Mouse (Mus musculus): Measurements from ENCODE around the gene Acly.

Gene Acly

DNA sequence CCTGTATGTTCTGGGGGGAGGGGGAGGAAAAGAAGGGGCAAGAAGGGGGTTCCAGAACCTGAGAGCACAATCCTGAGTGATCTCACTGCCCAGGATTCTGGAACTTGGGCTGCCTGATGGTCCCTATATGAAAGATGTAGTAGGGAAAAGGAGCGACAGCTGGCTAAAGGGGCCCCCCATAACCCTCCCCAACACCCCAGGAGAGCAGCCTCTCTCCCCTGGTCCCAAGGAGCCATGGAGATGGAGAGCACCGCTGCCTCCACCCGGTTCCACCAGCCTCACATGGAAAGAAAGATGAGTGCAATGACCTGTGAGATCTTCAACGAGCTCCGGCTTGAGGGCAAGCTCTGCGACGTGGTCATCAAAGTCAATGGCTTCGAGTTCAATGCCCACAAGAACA, 86.0 kb downstream of the Acly start, which contains the start of the genes Nt5c3b and Klhl10:
Gene Nt5c3b, minus strand, starts transcription at position 12 of the 400 bp plus-strand sequence.
Gene Klhl10, plus strand, starts transcription at position 121 of the 400 bp plus-strand sequence.
- no peak for DNase-seq (ENCODE audit: extremely low read depth, low read depth)

GRCm38 (mm10) chr11:100440691-100441522, 86.9 kb downstream of the Acly start:
- peak; percentile 30 for DNase-seq (ENCODE audit: extremely low read depth, low read depth)

- DNase-seq (ENCODE audit: extremely low read depth, low read depth): no peak
Observed at GRCm38 (mm10) chr11:100437901-100438300, 89.9 kb downstream of the Acly start.

DNA sequence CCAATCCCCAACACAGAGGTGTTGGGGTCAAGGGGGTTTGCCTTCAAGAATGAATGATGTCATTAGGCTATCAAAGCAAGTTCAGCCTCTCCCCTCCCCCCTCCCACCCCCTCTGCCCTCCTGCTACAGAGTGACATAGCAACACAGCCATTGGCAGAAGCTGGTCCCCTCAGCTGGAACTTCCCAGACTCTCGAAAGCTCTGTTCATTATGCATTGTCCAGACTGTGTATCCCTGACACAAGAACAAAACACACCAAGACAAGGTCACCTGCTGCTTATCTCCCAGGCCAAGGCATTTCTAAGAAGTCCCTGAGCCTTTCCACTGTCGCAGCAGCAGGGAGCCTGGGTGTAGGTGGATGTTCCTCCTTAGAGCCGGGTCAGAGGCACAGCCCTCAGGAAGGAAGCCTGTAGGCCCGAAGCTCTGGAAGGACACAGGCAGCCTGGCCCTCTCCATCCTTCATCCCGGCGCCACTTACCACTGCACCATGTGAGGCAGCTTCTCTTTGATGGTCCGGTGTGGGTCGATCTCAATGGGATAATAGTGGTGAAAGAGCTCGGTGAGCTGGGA, 92.0 kb downstream of the Acly start:
- no peak for DNase-seq (ENCODE audit: extremely low read depth, low read depth)

DNA sequence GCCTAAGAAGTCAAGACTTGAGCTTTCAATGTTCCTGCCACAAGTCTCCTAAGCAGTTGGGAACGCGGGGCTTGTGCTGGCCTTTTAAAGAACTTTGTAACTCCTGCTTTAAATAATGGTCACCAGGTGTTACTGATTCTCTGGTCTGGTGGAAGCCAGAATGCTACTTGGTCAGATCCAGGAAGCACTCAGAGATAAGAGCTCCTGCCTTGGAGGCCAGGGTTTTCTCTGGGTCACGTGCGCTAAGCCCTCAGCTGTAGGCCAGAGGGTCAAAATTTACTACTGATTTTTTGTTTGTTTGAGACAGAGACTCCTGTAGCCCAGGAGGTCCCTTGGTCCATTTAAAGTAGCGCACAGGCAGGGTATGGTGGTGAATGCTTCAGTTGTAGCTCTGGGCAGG, 95.8 kb downstream of the Acly start:
- DNase-seq (ENCODE audit: extremely low read depth, low read depth): no peak

GRCm38 (mm10) chr11:100430052-100430451, 97.7 kb downstream of the Acly start:
- no peak for DNase-seq (ENCODE audit: extremely low read depth, low read depth)

DNA sequence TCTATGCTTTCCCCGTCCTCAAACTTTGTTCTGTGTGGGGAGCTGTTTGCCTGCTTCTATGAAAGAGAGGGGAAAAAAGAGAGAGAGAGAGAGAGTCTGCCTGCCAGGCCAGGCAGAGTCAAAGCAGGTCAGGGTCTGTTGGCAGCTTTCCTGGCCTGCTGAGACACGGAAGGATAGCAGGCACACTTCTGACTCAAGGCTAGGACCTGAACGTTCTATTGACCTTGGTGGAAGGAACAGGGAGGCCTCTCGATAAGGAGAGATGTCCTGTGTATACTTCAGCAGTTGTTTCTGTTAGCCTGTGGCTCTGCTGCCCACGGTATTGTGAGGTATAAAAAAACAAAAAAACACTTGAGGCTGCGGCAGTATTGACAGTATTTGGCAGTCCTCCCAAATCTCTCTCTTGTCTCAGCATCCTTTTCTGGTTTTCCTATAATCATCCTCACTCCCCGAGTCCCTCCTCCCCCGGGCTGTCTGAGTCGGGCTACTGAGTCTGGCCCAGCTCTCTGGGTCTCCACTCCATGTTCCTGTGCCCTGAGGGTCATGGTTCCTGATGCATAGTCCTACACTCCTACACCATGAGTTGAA, 99.1 kb downstream of the Acly start:
- no peak for DNase-seq (ENCODE audit: extremely low read depth, low read depth)

DNA sequence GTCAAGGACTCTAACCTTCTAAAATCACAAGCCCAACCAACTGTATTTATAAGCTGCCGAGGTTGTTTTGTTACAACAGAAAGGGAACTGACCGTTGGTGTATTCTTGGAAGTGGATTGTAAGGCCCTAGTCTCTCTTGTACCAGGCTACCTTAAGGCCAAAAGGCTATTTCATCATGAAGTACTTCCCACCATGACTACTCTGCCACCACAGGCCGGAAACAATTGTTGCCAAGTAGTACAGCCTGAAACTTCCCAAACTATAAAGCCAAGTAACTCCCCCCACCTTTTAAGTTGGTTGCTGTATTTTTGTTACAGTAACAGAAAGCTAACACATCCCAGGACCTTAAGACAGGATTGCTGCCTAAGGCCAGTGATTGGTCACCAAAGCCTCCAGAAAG, 101.0 kb downstream of the Acly start:
- no peak for DNase-seq (ENCODE audit: extremely low read depth, low read depth)
